Mouse (Mus musculus) neural tube, embryonic 11.5 days (tissue): ENCODE measurements around the gene Pip5kl1. TPM values are rescaled to one million over a fixed set of nuclear protein-coding genes. Genes with fewer than 3 reads are reported as not detected.

Experiments used
- ATAC-seq: fragments of 200-750 bp; cut with Nextera tagmentation; 2 replicates; pipeline ENCODE4 v1.8.0; 2017; ENCODE audit warnings: moderate number of reproducible peaks, mild to moderate bottlenecking, moderate TSS enrichment, moderate library complexity; ENCODE audit not compliant: insufficient read depth, low FRiP score, low TSS enrichment
- DNase-seq: peaks from one replicate; pipeline ENCODE4 v3.0.0-alpha.2; 2015; ENCODE audit warnings: low spot score
- H3K27ac ChIP-seq: fragments of 300-500 bp; sonication (generic); 2 replicates; pipeline ENCODE4 v1.5.1; 2014; ENCODE audit warnings: low read depth, mild to moderate bottlenecking, low read length
- H3K27me3 ChIP-seq: fragments of 300-500 bp; sonication (generic); 2 replicates; pipeline ENCODE4 v1.6.1; 2014; ENCODE audit warnings: mild to moderate bottlenecking, low read length, mixed read lengths; ENCODE audit not compliant: control insufficient read depth, insufficient read depth
- H3K36me3 ChIP-seq: fragments of 300-500 bp; sonication (generic); 2 replicates; pipeline ENCODE4 v1.6.1; 2014; ENCODE audit warnings: mild to moderate bottlenecking, low read length, moderate library complexity, mixed read lengths; ENCODE audit not compliant: control insufficient read depth, insufficient read depth
- H3K4me1 ChIP-seq: fragments of 300-500 bp; sonication (generic); 2 replicates; pipeline ENCODE4 v1.6.1; 2014; ENCODE audit warnings: low read length, mixed read lengths; ENCODE audit not compliant: control insufficient read depth, insufficient read depth
- H3K4me2 ChIP-seq: fragments of 300-500 bp; sonication (generic); 2 replicates; pipeline ENCODE4 v1.6.1; 2014; ENCODE audit warnings: low read depth, mild to moderate bottlenecking, moderate library complexity
- H3K4me3 ChIP-seq: fragments of 300-500 bp; sonication (generic); 2 replicates; pipeline ENCODE4 v1.5.1; 2014; ENCODE audit warnings: low read depth, low read length
- H3K9ac ChIP-seq: fragments of 300-500 bp; sonication (generic); 2 replicates; pipeline ENCODE4 v1.6.1; 2014; ENCODE audit warnings: mild to moderate bottlenecking, low read length
- H3K9me3 ChIP-seq: fragments of 300-500 bp; sonication (generic); 2 replicates; pipeline ENCODE4 v1.6.1; 2016; ENCODE audit warnings: low read length; ENCODE audit not compliant: control insufficient read depth
- WGBS: fragments of 180-500 bp; shearing (Covaris S2); extraction: QIAGEN DNeasy Blood & Tissue Kit; methylation state at CpG from one replicate; pipeline ENCODE4 v1.1.7; 2014; 5-methylcytosine and 5-hydroxymethylcytosine counted together
- polyA plus RNA-seq: library from polyadenylated mRNA; unstranded; fragments of >200 nt; fragmentation: Nextera tagmentation; extraction: Ambion mirVana; gene quantifications from 2 replicates; pipeline ENCODE4 v1.2.1, GENCODE M21; 2014

Pip5kl1 gene
- polyA plus RNA-seq, 1 experiment from 2014 or later, result 2.6 TPM

- Histone ChIP-seq H3K9me3 (no peaks in the 10 kb centered on the region), H3K36me3 (no peaks in the 10 kb centered on the region), H3K4me1 (peaks cover 28% of the 10 kb centered on the region), H3K4me3 (no peak overlapping the region), H3K27ac (no peak overlapping the region), H3K4me2 (no peak overlapping the region), H3K9ac (no peak overlapping the region), H3K27me3 (no peaks in the 10 kb centered on the region)
- no peak for ATAC-seq
- no peak for DNase-seq
- 92% methylated on average over 4 of the region's 4 CpGs for WGBS
Measured at GRCm38 (mm10) chr2:32541986-32542573, 32.5 kb upstream of the Pip5kl1 start.

GRCm38 (mm10) chr2:32543031-32543449 is 31.6 kb upstream of the Pip5kl1 start:
- ATAC-seq (no peak), DNase-seq (no peak)
- 91% methylated on average over 3 of the region's 3 CpGs for WGBS
- H3K4me2 ChIP-seq, result no peak overlapping the region
- H3K27ac ChIP-seq, result no peak overlapping the region
- no peaks in the 10 kb centered on the region; the same call in 1 of the 2 replicates for H3K36me3 ChIP-seq
- no peak overlapping the region for H3K9ac ChIP-seq
- no peaks in the 10 kb centered on the region for H3K27me3 ChIP-seq
- no peaks in the 10 kb centered on the region for H3K9me3 ChIP-seq
- H3K4me3 ChIP-seq, result no peak overlapping the region
- peaks cover 19% of the 10 kb centered on the region for H3K4me1 ChIP-seq

- no peak for ATAC-seq
- 89% methylated on average over 1 of the region's 1 CpGs for WGBS
- Histone ChIP-seq H3K9me3 (no peaks in the 10 kb centered on the region), H3K27ac (no peak overlapping the region), H3K4me1 (no peaks in the 10 kb centered on the region), H3K9ac (no peak overlapping the region), H3K4me3 (no peak overlapping the region), H3K36me3 (no peaks in the 10 kb centered on the region; the same call in 1 of the 2 replicates), H3K4me2 (no peak overlapping the region), H3K27me3 (no peaks in the 10 kb centered on the region)
- DNase-seq, result no peak
Measured at GRCm38 (mm10) chr2:32546951-32547350, 27.6 kb upstream of the Pip5kl1 start.

- no peaks in the 10 kb centered on the region; the same call in 1 of the 2 replicates for H3K36me3 ChIP-seq
- ATAC-seq (no peak), DNase-seq (no peak)
- no peaks in the 10 kb centered on the region for H3K27me3 ChIP-seq
- H3K4me2 ChIP-seq, result no peak overlapping the region
- H3K9ac ChIP-seq, result no peak overlapping the region
- H3K9me3 ChIP-seq, result no peaks in the 10 kb centered on the region
- 78% methylated on average over 5 of the region's 5 CpGs for WGBS
- no peak overlapping the region for H3K27ac ChIP-seq
- H3K4me1 ChIP-seq, result no peaks in the 10 kb centered on the region
- H3K4me3 ChIP-seq, result no peak overlapping the region
Measured at GRCm38 (mm10) chr2:32547380-32547779, 27.2 kb upstream of the Pip5kl1 start.

GRCm38 (mm10) chr2:32547964-32548739 is 26.4 kb upstream of the Pip5kl1 start:
- H3K36me3 ChIP-seq, result no peaks in the 10 kb centered on the region; the same call in 1 of the 2 replicates
- DNase-seq (no peak), ATAC-seq (no peak)
- H3K4me3 ChIP-seq, result no peak overlapping the region
- H3K4me1 ChIP-seq, result no peaks in the 10 kb centered on the region
- WGBS, result 93% methylated on average over 7 of the region's 7 CpGs
- no peaks in the 10 kb centered on the region for H3K27me3 ChIP-seq
- H3K4me2 ChIP-seq, result no peak overlapping the region
- H3K27ac ChIP-seq, result no peak overlapping the region
- H3K9me3 ChIP-seq, result no peaks in the 10 kb centered on the region
- H3K9ac ChIP-seq, result no peak overlapping the region

- DNase-seq (no peak), ATAC-seq (no peak)
- Histone ChIP-seq H3K27ac (no peak overlapping the region), H3K4me1 (no peaks in the 10 kb centered on the region), H3K9ac (no peak overlapping the region), H3K36me3 (no peaks in the 10 kb centered on the region; the same call in 1 of the 2 replicates), H3K4me2 (no peak overlapping the region), H3K4me3 (no peak overlapping the region), H3K27me3 (no peaks in the 10 kb centered on the region), H3K9me3 (no peaks in the 10 kb centered on the region)
- 92% methylated on average over 9 of the region's 9 CpGs for WGBS
Measured at GRCm38 (mm10) chr2:32549171-32549570, 25.4 kb upstream of the Pip5kl1 start.

GRCm38 (mm10) chr2:32549764-32550163 is 24.8 kb upstream of the Pip5kl1 start:
- no peak overlapping the region for H3K27ac ChIP-seq
- DNase-seq (no peak), ATAC-seq (no peak)

GRCm38 (mm10) chr2:32551236-32551635 is 23.4 kb upstream of the Pip5kl1 start:
- peaks cover 3% of the 10 kb centered on the region; the same call in 1 of the 2 replicates for H3K4me1 ChIP-seq
- no peak overlapping the region for H3K9ac ChIP-seq
- DNase-seq (no peak), ATAC-seq (no peak)
- no peak overlapping the region for H3K4me2 ChIP-seq
- no peaks in the 10 kb centered on the region for H3K9me3 ChIP-seq
- no peak overlapping the region for H3K4me3 ChIP-seq
- H3K36me3 ChIP-seq, result no peaks in the 10 kb centered on the region; the same call in 1 of the 2 replicates
- H3K27me3 ChIP-seq, result no peaks in the 10 kb centered on the region
- no peak overlapping the region for H3K27ac ChIP-seq
- WGBS, result 94% methylated on average over 5 of the region's 5 CpGs

More at GRCm38 (mm10) chr2:32549764-32550163, 24.8 kb upstream of the Pip5kl1 start:
- Histone ChIP-seq H3K27me3 (no peaks in the 10 kb centered on the region), H3K9ac (no peak overlapping the region), H3K4me3 (no peak overlapping the region), H3K4me2 (no peak overlapping the region), H3K9me3 (no peaks in the 10 kb centered on the region), H3K4me1 (no peaks in the 10 kb centered on the region), H3K36me3 (no peaks in the 10 kb centered on the region; the same call in 1 of the 2 replicates)
- WGBS, result 81% methylated on average over 6 of the region's 6 CpGs
